Mouse (Mus musculus): Measurements from ENCODE around the gene Zfp109.
"Not testable (repeated sequence)": the region's sequence is repeated elsewhere in the genome, so short reads cannot be mapped to it uniquely, and the experiment has no call there.

Zfp109 gene

DNA sequence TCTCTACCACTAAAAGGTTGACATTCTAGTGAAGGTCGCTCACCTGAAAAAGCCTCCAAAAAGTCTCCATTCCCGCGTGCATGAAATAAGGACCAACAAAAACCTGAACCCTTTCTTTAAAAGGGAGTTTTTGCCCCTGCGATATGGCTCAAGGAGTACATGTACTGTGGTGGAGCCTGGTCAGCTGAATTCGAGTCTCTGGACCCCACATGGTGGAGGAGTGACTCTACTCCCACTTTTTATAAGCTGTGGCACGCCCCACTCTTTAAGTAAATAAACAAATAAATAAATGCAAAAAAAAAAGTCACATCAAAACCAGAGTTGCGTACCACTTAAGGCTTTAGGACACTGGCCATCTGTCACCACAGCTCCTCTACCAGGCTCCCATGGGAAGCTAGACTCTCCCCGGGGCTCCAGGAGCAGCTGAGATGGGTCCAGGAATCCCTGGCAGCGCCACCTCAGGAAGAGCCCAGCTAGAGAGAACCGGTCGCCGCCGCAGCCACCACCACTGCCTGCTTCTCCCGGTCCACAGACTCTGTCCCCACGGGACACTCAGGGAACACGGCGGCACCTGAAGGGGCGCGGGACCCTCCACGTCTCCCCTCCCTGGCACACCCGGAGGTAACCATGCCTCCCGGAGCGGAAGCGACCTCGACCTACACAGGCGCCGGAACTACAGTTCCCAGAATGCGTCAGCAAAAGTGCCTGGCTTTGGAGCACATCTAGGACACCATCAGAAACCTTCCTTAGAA, at the start of gene Zfp109:
Gene Zfp109, minus strand, starts transcription at position 521 of the 752 bp plus-strand sequence.
- DNase-seq (ENCODE audit: extremely low read depth, low read depth) = no peak

DNA sequence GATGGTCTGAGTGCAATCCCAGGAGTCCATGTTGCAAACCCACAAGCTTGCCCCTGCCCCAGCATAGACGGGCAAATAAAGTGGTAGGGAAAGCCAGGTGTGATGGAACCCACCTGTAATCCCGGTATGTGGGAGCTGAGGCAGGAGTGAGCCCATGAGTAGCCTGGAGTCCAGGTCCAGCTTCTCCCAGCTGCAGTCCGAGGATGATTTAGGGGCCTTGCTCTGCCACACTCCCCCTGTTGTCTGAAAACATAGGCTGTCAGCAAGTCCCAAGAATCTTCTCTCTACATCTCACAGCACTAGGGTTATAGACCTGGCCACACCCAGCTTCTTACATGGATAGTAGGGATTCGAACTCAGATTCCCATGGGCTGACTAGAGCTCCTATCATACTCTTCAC, 49.6 kb upstream of the Zfp109 start:
- DNase-seq (ENCODE audit: extremely low read depth, low read depth) = no peak

DNA sequence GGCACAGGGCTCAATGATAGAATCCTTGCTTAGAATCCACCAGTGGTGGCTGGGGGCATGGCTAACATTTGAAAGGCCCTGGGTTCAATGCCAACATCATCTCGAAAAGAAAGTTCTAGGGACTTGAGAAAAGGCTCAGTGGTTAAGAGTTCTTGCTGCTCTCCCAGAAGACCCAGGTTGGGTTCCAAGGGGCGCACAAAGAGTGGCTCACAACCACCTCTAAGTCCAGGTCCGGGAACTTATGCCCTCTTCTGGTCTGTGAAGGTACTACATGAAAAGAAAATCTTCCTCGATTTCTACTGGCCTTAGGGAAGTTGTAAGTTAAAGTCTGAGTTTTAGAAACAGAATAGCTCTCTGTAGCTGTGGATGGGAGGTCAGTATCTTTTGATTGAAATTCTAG, 48.7 kb upstream of the Zfp109 start:
- no peak for DNase-seq (ENCODE audit: extremely low read depth, low read depth)

DNA sequence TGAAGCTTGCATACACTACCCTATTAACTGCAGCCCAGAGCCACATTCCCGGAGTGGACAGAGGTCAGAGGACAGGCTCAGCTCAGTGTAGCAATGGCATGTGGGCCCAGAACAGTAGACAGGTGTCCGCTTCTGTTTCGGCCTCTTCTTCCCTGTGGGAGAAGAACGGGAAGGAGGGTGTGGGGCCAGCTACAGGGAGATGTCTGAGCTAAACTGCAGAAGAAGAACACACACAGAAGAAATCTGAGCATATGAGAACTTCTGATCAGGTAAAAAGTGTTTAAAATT, 43.4 kb upstream of the Zfp109 start:
- no peak for DNase-seq (ENCODE audit: extremely low read depth, low read depth)

DNA sequence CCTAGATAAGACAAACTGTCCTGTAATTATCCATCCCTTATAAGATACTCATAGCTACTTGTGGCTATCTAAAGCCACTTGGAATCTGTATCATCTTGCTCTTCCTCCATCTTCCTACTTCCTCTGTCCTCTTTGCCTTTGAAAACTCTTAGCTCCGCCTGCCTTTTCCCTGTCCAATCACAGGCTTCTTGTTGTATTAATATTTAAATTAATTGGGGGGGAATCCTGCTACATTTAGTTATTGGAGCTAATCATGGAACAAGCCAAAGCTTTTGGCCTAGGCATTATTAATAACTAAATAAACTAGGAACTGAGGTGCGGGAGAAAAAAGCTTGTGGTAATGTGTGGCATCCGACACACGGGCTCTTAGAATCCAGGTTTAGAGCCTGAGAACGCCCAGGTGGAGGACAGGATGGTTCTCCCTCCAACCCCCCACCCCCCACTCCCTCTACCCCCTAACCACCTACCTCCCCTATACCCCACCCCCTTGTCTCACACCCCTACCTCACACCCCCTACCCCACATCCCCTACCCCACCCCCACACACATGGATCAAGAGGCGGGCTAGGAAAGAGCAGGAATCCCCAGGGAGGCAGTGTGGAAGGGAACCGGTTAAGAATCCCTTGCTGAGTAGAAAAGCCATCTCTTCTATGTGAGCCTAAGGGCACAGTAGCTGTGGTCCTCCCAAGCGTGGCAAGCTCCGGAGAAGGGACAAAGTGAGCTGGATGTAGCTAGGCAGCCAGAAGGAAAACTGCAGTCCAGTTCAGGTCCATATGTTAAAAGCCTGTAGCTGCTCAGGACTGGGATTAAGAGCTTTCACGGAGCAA, 42.9 kb upstream of the Zfp109 start:
- DNase-seq (ENCODE audit: extremely low read depth, low read depth) = no peak

DNA sequence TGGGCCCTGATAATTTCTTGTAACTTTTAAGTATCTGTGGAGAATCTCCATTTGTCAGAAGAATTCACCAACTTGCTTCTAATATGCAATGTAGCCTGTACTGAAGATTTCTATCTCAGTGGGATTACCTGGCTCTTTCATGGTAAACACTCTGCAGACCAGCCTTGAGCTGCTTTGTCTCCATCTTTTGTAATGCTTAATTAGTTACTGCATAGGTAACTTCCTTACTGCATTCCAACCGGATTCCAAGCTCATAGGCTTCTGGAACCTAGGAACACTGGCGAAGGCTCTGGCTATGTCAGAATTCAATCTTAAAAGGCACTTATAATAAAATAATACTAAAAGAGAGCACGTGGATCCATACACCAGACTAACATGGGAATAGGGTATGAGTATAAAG, 41.4 kb upstream of the Zfp109 start:
- DNase-seq (ENCODE audit: extremely low read depth, low read depth) = not testable (repeated sequence)

DNA sequence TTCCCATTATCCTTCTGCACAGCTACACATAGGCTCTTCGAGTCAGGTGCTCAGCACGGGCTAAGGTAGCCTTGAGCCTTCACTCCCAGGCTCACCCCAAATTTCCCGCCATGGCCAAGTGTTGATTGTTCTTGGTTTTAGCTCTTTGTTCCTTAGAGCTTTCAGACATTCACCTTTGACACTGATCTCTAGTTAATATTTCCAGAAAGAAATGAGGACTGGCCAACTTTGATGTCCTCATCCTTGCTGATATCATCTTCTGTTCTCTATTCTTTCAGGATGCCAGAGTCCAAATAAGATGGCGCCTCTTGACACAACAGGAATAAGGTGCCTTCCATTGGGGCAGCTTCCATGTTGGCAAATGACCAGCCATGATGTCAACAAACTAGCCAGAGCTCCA, 37.1 kb upstream of the Zfp109 start:
- no peak for DNase-seq (ENCODE audit: extremely low read depth, low read depth)

DNA sequence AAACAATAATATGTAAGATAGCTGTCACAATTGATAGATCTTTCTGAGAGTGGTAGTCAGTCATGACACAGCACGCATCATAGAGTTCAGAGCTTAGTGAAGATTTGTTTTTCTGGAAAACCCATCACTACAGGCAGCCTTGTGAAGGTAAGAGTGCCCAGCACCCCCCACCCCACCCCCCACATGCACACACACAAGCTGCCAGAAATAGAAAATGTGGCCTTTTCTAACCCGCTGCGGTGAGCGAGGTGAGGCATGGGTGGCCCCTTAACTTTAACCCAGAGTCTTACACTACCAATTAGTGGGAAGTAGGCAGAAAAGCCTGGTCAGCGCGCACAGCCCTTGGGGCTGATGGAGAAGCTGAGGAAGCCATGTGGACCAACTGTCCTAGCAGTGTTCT, 33.8 kb upstream of the Zfp109 start:
- no peak for DNase-seq (ENCODE audit: extremely low read depth, low read depth)

DNA sequence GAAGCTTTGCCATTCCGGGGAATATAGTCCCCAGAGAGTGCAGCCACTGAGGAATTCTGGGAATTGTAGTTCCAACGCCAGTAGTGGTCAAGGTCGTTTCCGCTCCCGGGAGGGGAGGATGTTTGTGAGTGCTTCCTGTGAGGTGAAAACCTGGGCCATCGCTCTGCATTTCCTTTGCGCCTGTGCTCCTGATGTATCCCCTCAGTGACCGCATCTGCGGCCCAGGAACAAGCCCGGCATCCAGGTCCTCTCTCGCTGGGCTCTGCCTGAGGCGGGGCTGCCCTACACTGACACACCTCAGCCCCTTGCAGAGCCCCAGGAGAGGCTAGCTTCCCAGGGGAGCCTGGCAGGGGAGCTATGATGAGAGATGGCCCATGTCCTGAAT, 32.9 kb upstream of the Zfp109 start, which contains the start of gene Zfp93:
Gene Zfp93, plus strand, starts transcription at position 133 of the 385 bp plus-strand sequence.
- no peak for DNase-seq (ENCODE audit: extremely low read depth, low read depth)

DNA sequence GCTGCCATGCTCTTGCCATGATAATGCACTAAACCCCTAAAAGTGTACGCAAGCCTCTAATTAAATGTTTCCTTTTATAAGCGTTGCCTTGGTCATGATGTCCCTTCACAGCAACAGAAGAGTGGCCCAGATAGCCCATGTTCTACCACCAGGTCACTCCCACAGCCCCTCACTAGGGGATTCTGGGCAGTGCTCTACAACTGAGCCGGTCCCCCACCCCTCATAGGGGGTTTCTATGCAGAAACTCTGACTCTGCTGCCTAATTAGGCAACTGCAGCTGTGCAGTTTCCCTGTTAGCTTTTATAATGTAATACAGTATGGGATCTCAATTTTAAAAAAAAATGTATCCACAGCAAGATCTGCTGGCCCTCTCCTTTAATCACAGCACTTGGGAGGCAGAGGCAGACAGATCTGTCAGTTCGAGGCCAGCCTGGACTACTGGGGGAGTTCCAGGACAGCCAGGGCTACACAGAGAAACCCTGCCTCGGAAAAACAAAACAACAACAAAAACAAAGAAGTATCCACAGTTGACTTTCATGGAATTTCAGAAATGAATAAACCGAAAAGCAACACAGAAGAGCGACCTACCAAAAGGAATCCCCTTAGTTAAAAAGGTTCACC, 32.4 kb upstream of the Zfp109 start:
- no peak for DNase-seq (ENCODE audit: extremely low read depth, low read depth)

DNA sequence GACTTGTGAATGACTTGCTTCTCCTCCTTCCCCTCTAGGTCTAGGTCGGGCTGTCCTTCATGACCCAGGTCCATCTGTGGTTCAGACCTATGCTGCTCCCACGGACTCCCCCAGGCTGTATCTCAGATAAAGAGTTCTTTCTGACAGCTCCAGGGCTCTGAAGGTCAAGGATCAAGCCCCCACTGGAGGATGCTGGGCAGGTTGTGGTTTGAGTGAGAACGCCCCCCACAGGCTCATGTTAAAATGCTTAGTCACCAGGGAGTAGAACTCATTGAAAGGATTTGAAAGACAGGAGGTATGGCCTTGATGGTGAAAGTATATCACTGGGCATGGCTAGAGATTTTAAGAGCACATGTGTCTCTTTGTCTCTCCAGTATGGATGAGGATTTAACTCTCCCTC, 31.9 kb upstream of the Zfp109 start:
- DNase-seq (ENCODE audit: extremely low read depth, low read depth) = no peak

DNA sequence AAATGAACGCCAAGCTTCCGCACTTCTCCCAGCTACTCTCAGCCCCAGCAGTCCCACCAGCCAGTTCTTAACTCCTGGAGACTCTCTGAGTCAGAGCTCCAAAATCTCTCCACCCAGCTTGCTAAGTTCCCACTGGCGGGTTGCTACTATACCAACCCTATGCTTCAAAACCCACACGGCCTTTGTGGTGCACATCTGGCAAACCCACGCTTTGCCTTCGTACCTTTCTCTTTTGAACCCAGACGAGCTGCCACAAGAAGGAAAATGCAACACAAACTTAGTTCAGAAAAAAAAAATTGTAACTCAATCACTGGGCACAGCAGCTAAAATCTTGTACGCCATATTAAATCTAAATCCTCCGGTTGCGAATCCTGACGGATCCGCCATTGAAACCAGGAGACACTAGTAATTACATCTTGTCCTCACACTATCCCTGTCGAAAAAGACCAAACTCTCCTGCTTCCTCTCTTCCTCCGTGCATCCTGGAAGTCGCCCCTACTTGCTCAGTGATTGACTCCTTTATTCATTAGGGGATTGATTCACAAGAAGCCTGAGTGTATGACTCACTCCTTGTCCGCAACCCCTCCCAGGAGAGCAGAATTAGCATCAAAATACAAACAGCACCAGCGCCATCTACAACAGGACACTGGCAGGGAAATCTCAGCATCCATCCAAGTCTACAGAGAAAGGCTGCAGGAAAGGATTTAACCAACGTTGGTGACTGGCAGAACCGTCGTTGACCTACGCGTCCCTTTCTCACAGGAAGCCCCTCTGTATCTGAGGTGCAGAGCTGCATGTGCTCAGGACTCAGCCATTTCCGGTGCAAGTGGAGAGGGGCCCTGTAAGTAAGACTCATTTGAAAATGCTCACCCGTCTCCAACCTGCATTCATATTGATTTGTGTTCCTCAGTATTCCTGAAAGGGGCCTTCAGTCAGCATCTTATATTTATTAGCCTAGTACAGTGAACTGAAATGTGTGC, 31.1 kb upstream of the Zfp109 start:
- DNase-seq (ENCODE audit: extremely low read depth, low read depth) = no peak

DNA sequence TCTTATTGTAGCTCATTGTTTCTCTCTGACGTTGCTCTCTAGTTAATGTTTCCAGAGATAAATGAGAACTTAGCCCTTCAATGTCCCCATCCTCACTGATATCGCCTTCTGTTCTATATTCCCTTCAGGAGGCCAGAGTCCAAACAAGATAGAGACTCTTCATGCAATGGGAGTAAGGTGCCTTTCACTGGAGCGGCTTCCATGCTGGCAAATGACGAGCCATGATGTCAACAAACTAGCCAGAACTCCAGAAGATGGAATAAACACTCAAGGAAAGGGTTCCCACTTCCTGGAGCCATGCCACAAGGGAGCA, 22.6 kb upstream of the Zfp109 start:
- no peak for DNase-seq (ENCODE audit: extremely low read depth, low read depth)

DNA sequence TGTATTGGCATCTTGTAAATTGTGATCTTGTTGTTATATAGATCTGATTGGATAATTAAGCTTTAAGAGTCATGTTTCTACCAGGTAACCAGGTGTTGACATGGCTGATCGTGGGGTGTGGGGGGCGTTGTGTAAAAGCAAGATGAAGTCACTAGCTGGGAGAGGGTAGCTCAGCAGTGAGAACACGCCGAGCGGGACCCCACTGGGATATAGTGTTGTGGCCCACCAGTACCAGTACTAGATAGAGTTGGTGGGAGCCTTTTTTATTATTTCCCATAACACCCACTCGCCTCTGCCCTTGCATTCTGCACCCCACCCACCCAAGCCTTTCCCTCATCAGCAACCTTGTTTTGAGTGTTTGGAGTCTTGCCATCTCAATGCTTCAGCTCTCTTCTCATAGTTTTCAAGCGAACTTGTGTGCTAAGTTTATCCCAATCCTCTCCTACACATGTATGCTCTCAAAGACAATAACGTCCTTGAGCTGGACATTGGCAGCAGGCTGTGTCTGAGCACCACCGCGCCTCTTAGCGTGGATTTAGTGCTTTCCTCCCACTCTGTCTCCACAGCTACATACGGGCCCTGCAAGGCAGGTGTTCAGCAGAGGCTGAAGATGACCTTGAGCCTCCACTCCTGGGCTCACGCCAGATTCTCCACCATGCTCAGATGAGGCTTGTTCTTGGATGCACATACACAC, 22.1 kb upstream of the Zfp109 start:
- DNase-seq (ENCODE audit: extremely low read depth, low read depth) = no peak

DNA sequence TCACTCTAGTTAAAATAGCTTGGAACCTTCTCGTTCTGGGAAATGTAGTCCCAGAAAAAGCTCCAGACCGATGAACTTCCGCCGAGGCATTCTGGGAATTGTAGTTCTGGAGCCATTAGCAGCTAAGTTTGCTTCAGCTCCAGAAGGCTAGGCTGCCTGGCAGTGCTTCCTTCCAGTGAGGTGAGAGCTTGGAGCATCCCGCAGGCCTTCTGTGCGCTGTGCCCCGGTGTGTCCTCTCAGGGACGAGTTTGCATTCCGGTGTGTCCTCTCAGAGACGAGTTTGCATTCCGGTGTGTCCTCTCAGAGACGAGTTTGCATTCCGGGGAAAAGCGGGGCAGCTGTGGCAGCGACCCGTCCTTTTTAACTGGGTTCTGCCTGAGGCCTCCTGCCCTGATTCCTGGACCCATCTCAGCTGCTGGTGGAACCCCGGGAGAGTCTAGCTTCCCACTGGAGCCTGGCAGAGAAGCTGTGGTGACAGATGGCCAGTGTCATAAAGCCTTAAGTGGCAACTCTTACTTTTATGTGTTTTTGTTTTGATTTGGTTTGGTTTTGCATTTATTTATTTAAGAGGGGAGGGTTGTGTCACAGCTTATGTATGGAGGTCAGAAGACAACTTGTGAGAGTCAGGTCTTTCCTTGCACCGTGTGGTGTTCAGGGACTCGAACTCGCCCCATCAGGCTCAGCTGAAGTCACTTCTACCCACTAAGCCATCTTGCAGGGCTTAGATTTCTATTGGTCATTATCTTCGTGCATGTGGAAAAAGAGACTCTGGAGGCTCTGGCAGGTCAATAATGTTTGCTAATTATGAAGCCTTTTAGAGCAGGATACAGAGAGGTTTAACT, 17.5 kb upstream of the Zfp109 start, which contains the start of gene Zfp108:
Gene Zfp108, plus strand, starts transcription at position 162 of the 842 bp plus-strand sequence.
- no peak for DNase-seq (ENCODE audit: extremely low read depth, low read depth)

DNA sequence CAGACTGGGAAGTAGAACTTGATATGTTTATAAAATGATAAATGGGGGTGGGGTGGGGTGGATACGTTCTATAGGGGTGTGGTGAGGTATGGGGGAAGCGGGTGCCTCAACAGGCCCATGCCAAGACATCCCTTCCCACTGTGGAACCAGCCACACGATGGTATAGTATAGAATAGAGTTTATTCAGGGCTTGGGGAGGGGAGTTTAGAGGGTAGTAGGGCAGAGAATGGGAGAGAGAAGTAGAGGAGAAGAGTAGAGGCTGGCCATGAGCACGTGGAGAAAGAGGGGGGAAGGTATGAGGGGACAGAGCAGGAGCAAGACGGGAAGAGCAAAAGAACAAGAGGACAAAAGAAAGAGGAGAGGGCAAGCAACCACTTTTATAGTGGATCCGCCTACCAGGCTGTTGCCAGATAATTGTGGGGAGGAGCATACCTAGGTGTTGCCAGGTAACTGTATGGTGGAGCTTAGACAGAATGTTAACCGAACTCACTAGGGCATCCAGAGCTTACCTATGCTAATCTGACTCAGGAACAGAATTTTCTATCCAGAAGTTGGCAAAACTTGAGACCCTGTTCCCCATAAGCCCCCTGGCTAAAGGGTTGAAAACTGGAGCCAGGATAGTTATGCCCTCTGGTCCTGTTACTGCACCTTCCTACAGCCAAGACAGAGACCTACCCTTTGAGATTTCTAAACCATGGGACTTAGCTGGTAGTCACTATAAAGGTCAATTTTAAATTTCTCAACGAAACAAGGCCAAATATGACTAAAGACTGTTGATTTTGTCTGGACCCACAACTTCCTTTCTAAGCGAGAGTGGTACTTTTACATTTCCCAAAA, 16.6 kb upstream of the Zfp109 start:
- no peak for DNase-seq (ENCODE audit: extremely low read depth, low read depth)

DNA sequence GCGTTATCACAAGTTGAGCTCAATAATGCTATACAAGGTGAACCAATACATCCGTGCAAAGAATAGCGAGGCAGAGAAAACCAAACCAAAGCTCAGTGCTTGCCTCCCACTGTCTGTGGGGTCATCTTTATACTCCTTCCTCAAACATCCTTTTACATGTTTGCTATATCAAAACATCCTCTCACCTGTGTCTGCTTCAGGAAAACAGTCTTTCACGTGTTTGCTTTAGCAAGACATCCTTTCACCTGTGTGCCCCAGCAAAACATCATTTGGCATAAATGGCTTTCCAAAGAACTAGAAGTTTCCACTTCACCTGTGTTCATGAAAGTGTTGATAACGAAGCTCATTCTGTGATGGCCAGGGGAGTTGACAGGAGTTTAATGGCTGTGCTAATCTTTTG, 26.0 kb downstream of the Zfp109 start, which contains the start of gene Zfp111:
Gene Zfp111, minus strand, starts transcription at position 101 of the 400 bp plus-strand sequence.
- no peak for DNase-seq (ENCODE audit: extremely low read depth, low read depth)

DNA sequence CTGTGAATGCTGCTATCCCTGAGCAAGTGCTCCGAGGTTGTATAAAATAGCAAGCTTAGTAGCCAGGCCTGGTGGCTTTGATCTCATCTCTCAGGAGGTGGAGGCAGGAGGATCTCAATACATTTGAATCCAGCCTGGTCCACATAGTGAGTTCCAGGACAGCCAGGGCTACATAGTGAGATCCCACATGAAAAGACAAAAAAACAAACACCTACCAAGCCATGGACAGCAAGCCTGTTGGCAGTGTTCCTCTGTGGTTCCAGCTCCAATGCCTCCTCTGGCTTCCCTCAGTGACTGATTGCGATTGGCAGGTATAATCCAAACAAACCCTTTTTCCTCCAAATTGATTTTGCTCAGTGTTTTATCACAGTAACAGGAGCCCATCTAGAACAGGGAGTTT, 27.1 kb downstream of the Zfp109 start:
- no peak for DNase-seq (ENCODE audit: extremely low read depth, low read depth)
